Mouse (Mus musculus) midbrain, embryonic 12.5 days (tissue): ENCODE measurements around the gene Gpr18. TPM values are rescaled to one million over a fixed set of nuclear protein-coding genes. Genes with fewer than 3 reads are reported as not detected.

Source experiments
- ATAC-seq: fragments of 200-750 bp; cut with Nextera tagmentation; 2 replicates; pipeline ENCODE4 v1.8.0; 2017; ENCODE audit warnings: low read depth, moderate TSS enrichment, moderate library complexity; ENCODE audit not compliant: low FRiP score
- H3K27ac ChIP-seq: fragments of 300-500 bp; sonication (generic); replicated peaks from 2 replicates; pipeline ENCODE4 v1.5.1; 2016; ENCODE audit warnings: mild to moderate bottlenecking
- H3K27me3 ChIP-seq: fragments of 300-500 bp; sonication (generic); 2 replicates; pipeline ENCODE4 v1.6.1; 2016; ENCODE audit warnings: mild to moderate bottlenecking
- H3K36me3 ChIP-seq: fragments of 300-500 bp; sonication (generic); 2 replicates; pipeline ENCODE4 v1.6.1; 2016
- H3K4me1 ChIP-seq: fragments of 300-500 bp; sonication (generic); 2 replicates; pipeline ENCODE4 v1.6.1; 2016
- H3K4me2 ChIP-seq: fragments of 300-500 bp; sonication (generic); replicated peaks from 2 replicates; pipeline ENCODE4 v1.6.1; 2016; ENCODE audit warnings: mild to moderate bottlenecking, moderate library complexity
- H3K4me3 ChIP-seq: fragments of 300-500 bp; sonication (generic); 2 replicates; pipeline ENCODE4 v1.5.1; 2016; ENCODE audit warnings: mild to moderate bottlenecking
- H3K9ac ChIP-seq: fragments of 300-500 bp; sonication (generic); replicated peaks from 2 replicates; pipeline ENCODE4 v1.6.1; 2016; ENCODE audit warnings: mild to moderate bottlenecking, moderate library complexity
- H3K9me3 ChIP-seq: fragments of 300-500 bp; sonication (generic); 2 replicates; pipeline ENCODE4 v1.6.1; 2016; ENCODE audit warnings: mild to moderate bottlenecking
- WGBS: fragments of 180-500 bp; shearing (Covaris S2); methylation state at CpG from one replicate; pipeline ENCODE4 v1.1.7; 2016; 5-methylcytosine and 5-hydroxymethylcytosine counted together
- polyA plus RNA-seq: library from polyadenylated mRNA; unstranded; fragments of >200 nt; fragmentation: Nextera tagmentation; extraction: Ambion mirVana; gene quantifications from 2 replicates; pipeline ENCODE4 v1.2.1, GENCODE M21; 2016

Gpr18 gene
- polyA plus RNA-seq, 1 experiment from 2014 or later, result 0.23 TPM

DNA sequence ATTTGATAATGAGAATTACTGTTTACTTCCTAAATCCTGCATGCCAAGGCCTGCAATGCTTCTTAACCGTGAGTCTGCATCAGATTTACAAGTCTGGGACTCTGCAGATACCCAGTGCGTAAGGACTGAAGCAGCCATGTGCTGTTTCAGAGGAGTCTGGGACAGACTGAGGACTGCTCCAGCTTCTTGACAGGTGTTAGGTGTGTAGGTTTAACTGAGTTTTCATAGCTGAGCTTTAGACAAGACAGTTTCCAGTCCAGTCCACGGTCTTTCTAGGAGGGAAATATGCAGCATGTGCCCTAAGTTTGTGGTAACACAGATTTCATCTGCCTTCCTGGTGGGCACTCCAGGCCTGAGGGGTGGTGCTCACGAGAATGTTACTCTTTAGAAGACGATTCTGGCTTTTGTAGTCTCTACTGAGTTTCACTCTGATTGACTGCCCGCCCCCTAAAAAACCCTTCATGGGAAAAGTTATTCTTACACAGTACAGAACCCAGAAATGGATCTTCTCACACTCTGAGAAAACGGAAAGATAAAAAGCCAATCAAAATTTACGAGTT lies 31.7 kb upstream of the Gpr18 start:
- H3K4me1 ChIP-seq, result no peaks in the 10 kb centered on the region
- H3K9ac ChIP-seq, result no peak overlapping the region
- no peak for ATAC-seq
- H3K9me3 ChIP-seq, result peaks cover 11% of the 10 kb centered on the region
- H3K36me3 ChIP-seq, result no peaks in the 10 kb centered on the region
- no peak overlapping the region for H3K4me3 ChIP-seq
- no peak overlapping the region for H3K4me2 ChIP-seq
- H3K27me3 ChIP-seq, result no peaks in the 10 kb centered on the region
- 86% methylated on average over 8 of the region's 8 CpGs for WGBS
- no peak overlapping the region for H3K27ac ChIP-seq

DNA sequence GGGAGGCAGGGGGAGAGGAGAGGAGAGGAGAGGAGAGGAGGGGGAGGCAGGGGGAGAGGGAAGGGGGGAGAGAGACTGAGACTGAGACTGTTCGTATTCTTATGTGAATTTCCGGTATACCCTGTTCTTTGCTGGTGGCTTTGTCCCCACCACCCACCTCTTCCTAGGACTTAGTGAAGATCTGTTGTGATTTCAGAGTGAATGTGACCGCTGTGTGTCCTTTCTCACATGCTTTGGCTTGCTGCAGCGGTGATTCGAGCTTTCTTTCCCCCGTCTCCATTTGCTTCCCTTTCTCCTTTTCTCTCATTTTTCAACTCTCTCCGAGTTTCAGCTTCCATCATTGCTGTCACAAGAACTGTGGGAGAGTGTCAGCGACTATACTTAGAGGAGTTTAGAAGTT lies 31.1 kb upstream of the Gpr18 start:
- no peak for ATAC-seq
- Histone ChIP-seq H3K36me3 (no peaks in the 10 kb centered on the region), H3K27ac (no peak overlapping the region), H3K9ac (no peak overlapping the region), H3K4me2 (no peak overlapping the region), H3K4me1 (no peaks in the 10 kb centered on the region), H3K4me3 (no peak overlapping the region), H3K9me3 (peaks cover 11% of the 10 kb centered on the region), H3K27me3 (no peaks in the 10 kb centered on the region)
- WGBS, result 81% methylated on average over 7 of the region's 8 CpGs

DNA sequence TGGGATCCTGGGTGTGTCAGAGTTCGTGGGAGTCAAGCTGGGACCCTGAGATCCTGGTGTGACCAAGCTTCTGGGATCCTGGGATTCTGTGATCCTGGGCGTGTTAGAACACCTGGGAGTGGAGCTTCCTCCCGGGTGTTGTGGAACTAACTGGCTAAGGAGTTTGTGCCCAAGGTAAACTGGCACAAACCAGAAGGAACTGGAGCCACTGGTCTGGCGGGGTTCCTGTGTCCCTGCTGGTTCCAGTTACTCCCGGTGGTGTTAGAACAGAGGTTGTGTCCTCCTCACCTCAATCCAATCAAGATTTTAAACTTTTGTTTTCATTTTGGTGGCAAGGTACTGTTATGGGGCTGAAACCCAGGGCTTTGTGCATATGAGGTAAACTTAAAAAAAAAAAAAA lies 30.6 kb upstream of the Gpr18 start:
- Histone ChIP-seq H3K4me3 (no peak overlapping the region), H3K4me2 (no peak overlapping the region), H3K27ac (no peak overlapping the region), H3K4me1 (no peaks in the 10 kb centered on the region), H3K27me3 (no peaks in the 10 kb centered on the region), H3K9ac (no peak overlapping the region), H3K36me3 (no peaks in the 10 kb centered on the region), H3K9me3 (peaks cover 11% of the 10 kb centered on the region)
- no peak for ATAC-seq
- WGBS, result 86% methylated on average over 5 of the region's 5 CpGs

DNA sequence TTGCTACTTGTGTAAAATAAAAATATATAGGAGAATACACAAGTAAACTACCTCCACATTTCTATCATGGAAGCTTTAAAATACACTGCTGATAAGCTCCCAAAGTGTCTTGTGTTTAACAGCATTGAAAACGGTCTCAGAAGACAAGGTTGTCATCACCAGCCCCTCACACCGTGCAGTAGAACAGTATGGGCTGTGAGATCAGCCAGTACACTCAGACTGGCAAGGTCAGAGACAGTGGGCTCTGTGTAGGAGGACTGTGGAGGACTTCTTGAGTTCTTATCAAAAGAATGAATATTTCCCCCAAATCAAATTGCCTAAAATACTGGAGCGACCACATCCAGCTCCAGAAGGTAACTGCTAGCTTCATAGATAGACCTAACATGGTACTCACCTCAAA lies 24.0 kb upstream of the Gpr18 start:
- H3K27ac ChIP-seq, result no peak overlapping the region
- ATAC-seq, result no peak
- WGBS, result 93% methylated on average over 3 of the region's 3 CpGs
- H3K4me2 ChIP-seq, result no peak overlapping the region
- H3K4me3 ChIP-seq, result no peak overlapping the region
- peaks cover under 1% of the 10 kb centered on the region; the same call in 1 of the 2 replicates for H3K36me3 ChIP-seq
- H3K27me3 ChIP-seq, result no peaks in the 10 kb centered on the region
- H3K9ac ChIP-seq, result no peak overlapping the region
- H3K4me1 ChIP-seq, result no peaks in the 10 kb centered on the region
- H3K9me3 ChIP-seq, result peaks cover 15% of the 10 kb centered on the region

DNA sequence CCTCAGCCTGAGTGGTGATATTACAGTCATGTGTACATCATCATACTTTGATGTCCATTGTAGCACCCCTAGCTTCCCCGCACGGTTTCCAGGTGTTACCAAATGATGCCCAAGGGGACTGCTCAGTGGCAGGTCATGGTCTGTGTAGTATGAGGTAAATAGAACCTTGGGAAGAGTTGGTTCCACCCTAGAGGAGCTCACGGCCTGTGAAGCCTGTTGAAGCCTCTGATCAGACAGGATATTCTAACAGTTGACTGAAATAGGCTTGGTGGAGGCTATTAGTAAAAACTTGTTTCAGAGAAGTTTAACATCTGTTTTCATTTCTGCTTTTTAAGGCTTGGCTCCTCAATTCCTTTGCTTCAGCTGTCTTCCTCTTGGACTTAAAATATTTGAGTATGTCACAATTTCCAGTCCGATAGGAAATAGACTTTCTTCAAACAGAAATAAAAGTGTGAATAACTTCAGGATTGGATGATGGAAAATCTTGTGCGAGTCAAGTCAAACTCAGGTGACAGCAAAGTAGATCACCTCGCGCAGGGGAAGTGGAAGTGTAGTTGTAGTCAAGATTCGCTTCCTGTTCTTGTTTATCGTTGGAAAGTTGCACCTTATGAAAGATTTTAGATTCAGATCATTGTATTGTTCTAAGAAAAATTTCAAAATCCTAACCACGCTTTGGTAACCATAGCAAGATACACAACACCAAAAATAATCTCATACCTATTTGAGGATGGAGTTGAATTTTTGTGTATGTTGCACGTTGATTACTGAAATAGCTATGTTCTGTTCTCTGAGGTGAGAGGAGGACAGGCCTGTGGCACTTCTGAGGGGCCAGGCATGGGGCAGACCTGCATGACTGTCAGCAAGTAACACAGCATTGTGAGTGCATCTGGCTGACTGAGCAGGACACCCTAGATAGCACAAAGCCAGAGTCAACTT lies 22.9 kb upstream of the Gpr18 start:
- Histone ChIP-seq H3K27ac (no peak overlapping the region), H3K36me3 (peaks cover 10% of the 10 kb centered on the region), H3K4me1 (no peaks in the 10 kb centered on the region), H3K4me2 (no peak overlapping the region), H3K9me3 (peaks cover 11% of the 10 kb centered on the region), H3K4me3 (no peak overlapping the region), H3K27me3 (no peaks in the 10 kb centered on the region), H3K9ac (no peak overlapping the region)
- no peak for ATAC-seq
- WGBS, result 93% methylated on average over 11 of the region's 11 CpGs

DNA sequence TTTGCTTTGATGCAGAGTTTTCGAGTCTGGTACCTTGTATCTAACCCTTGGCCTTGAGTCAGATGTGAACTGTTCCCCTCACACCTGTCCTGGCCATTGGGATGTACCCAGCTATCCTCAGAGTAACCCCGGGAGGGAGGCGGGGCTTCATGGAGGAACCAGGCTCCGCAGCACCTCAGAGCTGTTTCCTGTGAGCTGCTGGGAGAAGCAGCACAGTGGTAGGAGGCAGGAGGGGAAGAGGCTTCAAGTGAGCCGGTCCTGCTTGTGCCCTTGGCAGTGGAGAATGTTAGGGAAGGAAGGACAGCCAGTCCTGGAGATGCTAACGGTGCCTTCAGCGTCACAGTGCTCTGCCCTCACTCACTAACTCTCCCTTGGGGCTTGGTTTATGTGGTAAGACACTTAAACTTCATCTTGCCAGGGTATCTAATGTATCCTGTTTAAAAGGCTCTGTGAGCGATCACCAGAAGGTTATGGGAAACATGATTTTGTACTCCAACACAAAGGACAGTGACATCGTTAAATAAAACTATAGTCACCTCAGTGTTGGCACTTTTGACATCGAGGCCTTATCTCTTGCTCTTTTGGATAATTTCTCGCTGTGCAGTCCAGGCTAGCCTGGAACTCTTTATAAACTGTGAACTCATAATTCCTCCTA lies 22.1 kb upstream of the Gpr18 start:
- no peaks in the 10 kb centered on the region for H3K4me1 ChIP-seq
- peaks cover 6% of the 10 kb centered on the region for H3K9me3 ChIP-seq
- H3K27ac ChIP-seq, result no peak overlapping the region
- no peak overlapping the region for H3K4me3 ChIP-seq
- no peak overlapping the region for H3K4me2 ChIP-seq
- peaks cover 13% of the 10 kb centered on the region for H3K36me3 ChIP-seq
- no peaks in the 10 kb centered on the region for H3K27me3 ChIP-seq
- 89% methylated on average over 11 of the region's 11 CpGs for WGBS
- no peak overlapping the region for H3K9ac ChIP-seq
- no peak for ATAC-seq

DNA sequence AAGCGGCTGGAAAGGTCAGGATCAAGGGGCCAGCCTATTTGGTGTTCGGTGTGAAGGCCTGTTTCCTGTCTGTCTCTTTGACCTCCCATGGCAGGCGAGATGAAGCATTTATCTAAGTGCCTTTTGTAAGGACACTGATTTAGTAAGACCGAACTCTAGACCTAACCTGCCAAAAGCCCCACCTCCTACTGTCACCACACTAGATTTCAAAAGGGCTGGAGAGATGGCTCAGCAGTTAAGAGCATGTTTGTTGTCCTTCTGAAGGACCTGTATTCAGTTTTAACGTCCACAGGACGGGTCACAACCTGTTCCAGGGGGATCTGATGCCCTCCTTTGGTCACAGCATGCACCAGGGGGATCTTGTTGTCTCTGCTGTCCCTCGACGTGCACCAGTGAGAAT lies 21.3 kb upstream of the Gpr18 start:
- H3K27ac ChIP-seq, result no peak overlapping the region
- WGBS, result 80% methylated on average over 8 of the region's 8 CpGs
- peaks cover 3% of the 10 kb centered on the region; the same call in 1 of the 2 replicates for H3K9me3 ChIP-seq
- H3K4me3 ChIP-seq, result no peak overlapping the region
- no peak overlapping the region for H3K4me2 ChIP-seq
- H3K9ac ChIP-seq, result no peak overlapping the region
- 0 out of 2 replicates have a peak, but pooled peaks cover 4% of the 10 kb centered on the region for H3K4me1 ChIP-seq
- no peak for ATAC-seq
- peaks cover 13% of the 10 kb centered on the region for H3K36me3 ChIP-seq
- no peaks in the 10 kb centered on the region for H3K27me3 ChIP-seq

DNA sequence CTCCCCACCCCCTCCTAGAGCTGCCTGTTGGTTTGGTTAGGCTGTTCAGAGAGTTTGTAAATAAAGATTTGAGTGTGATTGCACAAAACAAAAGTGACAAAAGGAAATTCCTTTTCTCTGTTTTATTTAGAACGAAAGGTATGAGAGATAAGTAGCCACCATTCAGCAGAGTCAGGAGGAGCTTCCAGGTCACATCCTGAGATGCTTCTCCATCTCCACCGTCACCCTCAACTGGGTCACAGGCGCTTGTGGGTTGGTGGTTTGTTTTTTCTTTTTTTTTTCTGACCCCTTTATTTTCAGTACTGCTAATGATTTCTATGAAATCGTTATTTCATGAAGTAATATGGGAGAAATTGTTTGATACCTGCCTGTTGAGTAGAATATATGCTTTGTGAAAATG lies 20.8 kb upstream of the Gpr18 start:
- over 99% methylated on average over 4 of the region's 4 CpGs for WGBS
- 0 out of 2 replicates have a peak, but pooled peaks cover 9% of the 10 kb centered on the region for H3K4me1 ChIP-seq
- no peak overlapping the region for H3K4me2 ChIP-seq
- no peak overlapping the region for H3K27ac ChIP-seq
- no peak overlapping the region for H3K4me3 ChIP-seq
- H3K9ac ChIP-seq, result no peak overlapping the region
- H3K27me3 ChIP-seq, result no peaks in the 10 kb centered on the region
- H3K9me3 ChIP-seq, result peaks cover 3% of the 10 kb centered on the region; the same call in 1 of the 2 replicates
- no peak for ATAC-seq
- peaks cover 13% of the 10 kb centered on the region for H3K36me3 ChIP-seq

DNA sequence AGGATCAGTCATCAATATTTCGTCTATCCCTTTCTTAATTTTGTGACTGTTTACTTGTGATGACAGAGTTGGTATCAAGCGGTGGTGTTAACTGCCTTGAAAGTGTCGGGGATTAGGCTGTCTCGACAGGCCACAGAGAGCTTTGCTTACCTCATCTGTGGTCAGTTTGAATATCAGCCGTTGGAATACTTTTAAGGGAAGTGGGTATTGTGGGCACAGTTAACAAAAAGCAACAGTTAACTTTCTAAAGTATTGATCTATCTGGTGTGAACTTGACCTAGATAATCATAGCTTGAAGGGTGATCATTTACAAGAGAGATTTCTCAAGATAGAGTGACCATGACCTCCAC lies 19.0 kb upstream of the Gpr18 start:
- 93% methylated on average over 5 of the region's 5 CpGs for WGBS
- no peak overlapping the region for H3K4me2 ChIP-seq
- H3K27me3 ChIP-seq, result no peaks in the 10 kb centered on the region
- H3K4me1 ChIP-seq, result 0 out of 2 replicates have a peak, but pooled peaks cover 9% of the 10 kb centered on the region
- peaks cover 3% of the 10 kb centered on the region; the same call in 1 of the 2 replicates for H3K9me3 ChIP-seq
- ATAC-seq, result no peak
- H3K9ac ChIP-seq, result no peak overlapping the region
- H3K4me3 ChIP-seq, result no peak overlapping the region
- H3K27ac ChIP-seq, result no peak overlapping the region
- H3K36me3 ChIP-seq, result peaks cover 13% of the 10 kb centered on the region

DNA sequence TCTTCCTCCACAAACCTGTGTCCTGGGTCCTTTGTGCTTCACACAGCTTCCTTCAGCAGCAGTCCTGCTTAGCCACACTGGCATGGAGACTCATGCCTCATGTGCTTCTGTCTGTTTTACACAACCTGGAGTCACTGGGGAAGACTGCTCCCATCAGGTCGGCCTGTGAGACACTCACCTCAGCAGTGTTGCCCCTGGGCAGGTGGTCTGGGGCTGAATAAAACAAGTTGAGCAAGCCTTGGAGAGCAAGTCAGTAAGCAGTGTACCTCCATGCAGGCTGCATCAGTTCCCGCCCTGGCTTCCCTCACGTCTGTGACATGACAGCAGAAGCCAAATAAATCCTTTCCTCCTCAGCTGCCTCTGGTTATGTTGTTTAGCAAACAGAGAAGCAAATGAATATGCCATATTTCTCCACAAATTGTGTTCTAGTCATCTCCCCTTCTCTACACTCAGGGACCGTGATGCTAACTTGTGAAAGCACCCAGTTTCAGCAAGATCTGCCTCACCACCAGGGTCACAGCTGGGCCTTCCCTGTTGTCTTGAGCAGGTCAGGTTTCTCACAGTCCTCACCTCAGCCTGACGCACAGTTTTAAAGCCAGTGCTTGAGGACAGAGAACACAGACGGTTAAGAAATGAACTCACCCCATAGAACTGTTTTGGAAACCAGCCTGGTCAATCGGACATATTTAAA lies 18.5 kb upstream of the Gpr18 start:
- Histone ChIP-seq H3K27ac (no peak overlapping the region), H3K27me3 (no peaks in the 10 kb centered on the region), H3K36me3 (peaks cover 13% of the 10 kb centered on the region), H3K9me3 (peaks cover 3% of the 10 kb centered on the region; the same call in 1 of the 2 replicates), H3K4me3 (no peak overlapping the region), H3K4me1 (0 out of 2 replicates have a peak, but pooled peaks cover 9% of the 10 kb centered on the region), H3K4me2 (no peak overlapping the region), H3K9ac (no peak overlapping the region)
- no peak for ATAC-seq
- WGBS, result 96% methylated on average over 7 of the region's 7 CpGs

DNA sequence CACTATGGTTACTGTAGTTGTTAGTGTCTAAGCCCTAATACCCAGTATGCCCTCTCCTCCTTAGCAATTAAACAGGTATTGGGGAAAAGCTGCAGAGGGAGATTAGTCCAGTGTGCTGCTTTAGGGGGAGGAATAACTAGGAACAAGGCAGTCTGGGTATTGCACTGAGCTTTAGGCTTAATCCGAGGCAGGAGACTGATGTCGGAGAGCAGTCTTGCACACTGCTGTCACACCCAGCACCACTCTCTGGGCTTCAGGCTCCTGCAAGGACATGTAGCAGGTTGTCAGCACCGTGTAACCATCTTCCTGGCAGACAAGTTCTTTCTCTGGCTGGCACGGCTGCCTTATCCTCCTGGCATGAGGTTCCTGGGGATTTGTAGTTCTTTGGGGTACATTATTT lies 16.6 kb upstream of the Gpr18 start:
- Histone ChIP-seq H3K27ac (no peak overlapping the region), H3K36me3 (peaks cover 13% of the 10 kb centered on the region), H3K4me3 (no peak overlapping the region), H3K9ac (no peak overlapping the region), H3K4me1 (0 out of 2 replicates have a peak, but pooled peaks cover 9% of the 10 kb centered on the region), H3K27me3 (no peaks in the 10 kb centered on the region), H3K4me2 (no peak overlapping the region), H3K9me3 (peaks cover 3% of the 10 kb centered on the region; the same call in 1 of the 2 replicates)
- ATAC-seq, result no peak
- 78% methylated on average over 4 of the region's 4 CpGs for WGBS
